Mouse (Mus musculus) hindbrain, postnatal 0 days (tissue): ENCODE data around the gene Atp5d. TPM values are rescaled to one million over a fixed set of nuclear protein-coding genes. Genes with fewer than 3 reads are reported as not detected.
A peak's percentile ranks its signal among the peaks of the same experiment; 100 is the strongest.
"Not testable (repeated sequence)": the region's sequence is repeated elsewhere in the genome, so short reads cannot be mapped to it uniquely, and the experiment has no call there.

ENCODE experiments used
- ATAC-seq: fragments of 200-750 bp; cut with Nextera tagmentation; 2 replicates; pipeline ENCODE4 v1.8.0; 2017; ENCODE audit warnings: mild to moderate bottlenecking, moderate TSS enrichment, moderate library complexity
- DNase-seq: peaks from one replicate; pipeline ENCODE4 v3.0.0-alpha.2; 2015; ENCODE audit warnings: low spot score
- H3K27ac ChIP-seq: fragments of 300-500 bp; sonication (generic); 2 replicates; pipeline ENCODE4 v1.5.1; 2014; ENCODE audit warnings: mild to moderate bottlenecking
- H3K27me3 ChIP-seq: fragments of 300-500 bp; sonication (generic); 2 replicates; pipeline ENCODE4 v1.6.1; 2014; ENCODE audit warnings: low read length, mixed read lengths; ENCODE audit not compliant: insufficient read depth
- H3K36me3 ChIP-seq: fragments of 300-500 bp; sonication (generic); 2 replicates; pipeline ENCODE4 v1.6.1; 2014; ENCODE audit warnings: low read length, mixed read lengths; ENCODE audit not compliant: insufficient read depth
- H3K4me1 ChIP-seq: fragments of 300-500 bp; sonication (generic); 2 replicates; pipeline ENCODE4 v1.6.1; 2014; ENCODE audit warnings: antibody characterized with exemption, low read length, mixed read lengths; ENCODE audit not compliant: insufficient read depth
- H3K4me2 ChIP-seq: fragments of 300-500 bp; sonication (generic); 2 replicates; pipeline ENCODE4 v1.6.1; 2014; ENCODE audit warnings: low read depth, mild to moderate bottlenecking, low read length, moderate library complexity, mixed read lengths
- H3K4me3 ChIP-seq: fragments of 300-500 bp; sonication (generic); 2 replicates; pipeline ENCODE4 v1.5.1; 2014; ENCODE audit warnings: low read length
- H3K9ac ChIP-seq: fragments of 300-500 bp; sonication (generic); replicated peaks from 2 replicates; pipeline ENCODE4 v1.6.1; 2014; ENCODE audit warnings: mild to moderate bottlenecking, low read length, moderate library complexity, mixed read lengths
- H3K9me3 ChIP-seq: fragments of 300-500 bp; sonication (generic); 2 replicates; pipeline ENCODE4 v1.6.1; 2016; ENCODE audit warnings: low read length, mixed read lengths
- CTCF ChIP-seq: IDR thresholded peaks from 2 replicates; pipeline ENCODE4 v1.5.1; 2016; ENCODE audit warnings: antibody characterized with exemption, control low read depth, low read depth
- WGBS: fragments of 180-500 bp; shearing (Covaris S2); extraction: QIAGEN DNeasy Blood & Tissue Kit; methylation state at CpG from one replicate; pipeline ENCODE4 v1.1.7; 2014; 5-methylcytosine and 5-hydroxymethylcytosine counted together
- polyA plus RNA-seq: library from polyadenylated mRNA; unstranded; fragments of >200 nt; fragmentation: Nextera tagmentation; extraction: Ambion mirVana; gene quantifications from 2 replicates; pipeline ENCODE4 v1.2.1, GENCODE M21; 2015
- total RNA-seq: library from RNA; depleted of rRNA; stranded (reverse); fragments of >200 nt; gene quantifications from 2 replicates; pipeline ENCODE4 v1.2.3, GENCODE M21; 2014

Gene Atp5d
- total and polyA plus RNA-seq, 2 experiments from 2014 or later = 303 to 736 TPM

GRCm38 (mm10) chr10:80164161-80164997 lies 25.9 kb downstream of the Atp5d start:
- Histone ChIP-seq H3K27ac (peak overlapping the region; percentile 78), H3K36me3 (no peaks in the 10 kb centered on the region), H3K9me3 (no peaks in the 10 kb centered on the region), H3K4me2 (peak overlapping the region; percentile 73), H3K4me1 (peaks cover 30% of the 10 kb centered on the region), H3K27me3 (no peaks in the 10 kb centered on the region), H3K4me3 (peak overlapping the region; percentile 38), H3K9ac (peak overlapping the region; percentile 60)
- DNase-seq (peak; percentile 44), ATAC-seq (no peak; the same call in 1 of the 2 replicates)
- TF ChIP-seq CTCF = no peak
- WGBS = 9% methylated on average over 43 of the region's 44 CpGs

GRCm38 (mm10) chr10:80164998-80165344 lies 26.5 kb downstream of the Atp5d start:
- Histone ChIP-seq H3K9ac (peak overlapping the region; percentile 60), H3K27ac (peak overlapping the region; percentile 78), H3K4me1 (peaks cover 30% of the 10 kb centered on the region), H3K4me3 (peak overlapping the region; percentile 38), H3K4me2 (peak overlapping the region; percentile 73), H3K36me3 (0 out of 2 replicates have a peak, but pooled peaks cover 2% of the 10 kb centered on the region), H3K27me3 (no peaks in the 10 kb centered on the region), H3K9me3 (no peaks in the 10 kb centered on the region)
- peak; percentile 98 for DNase-seq
- under 1% methylated on average over 17 of the region's 17 CpGs for WGBS
- ATAC-seq = peak; percentile 57
- TF ChIP-seq CTCF = peak; percentile 100

- H3K9ac ChIP-seq = peak within 1 kb of the TSS; percentile 60
- H3K27ac ChIP-seq = peak within 1 kb of the TSS; percentile 100
- H3K4me2 ChIP-seq = peak within 1 kb of the TSS; percentile 73
- H3K4me1 ChIP-seq = peaks cover 25% of the 10 kb centered on the region
- peak within 1 kb of the TSS; percentile 38 for H3K4me3 ChIP-seq
- H3K27me3 ChIP-seq = no peaks in the 10 kb centered on the region
- H3K9me3 ChIP-seq = no peaks in the 10 kb centered on the region
- DNase-seq (peak; percentile 63), ATAC-seq (no peak)
- no peak for TF ChIP-seq CTCF
- 10% methylated on average over 20 of the region's 20 CpGs for whole genome bisulfite sequencing
- H3K36me3 ChIP-seq = peaks cover 7% of the 10 kb centered on the region; the same call in 1 of the 2 replicates
Observed at GRCm38 (mm10) chr10:80165392-80166128, 27.1 kb downstream of the Atp5d start, which contains the start of gene Cirbp. Gene Cirbp, plus strand, starts transcription at chr10:80165985.

GRCm38 (mm10) chr10:80166136-80166535 lies 27.7 kb downstream of the Atp5d start:
- not testable (repeated sequence) for H3K9me3 ChIP-seq, H3K4me3 ChIP-seq, ATAC-seq, H3K27me3 ChIP-seq, DNase-seq, H3K9ac ChIP-seq
- Histone ChIP-seq H3K27ac (peak overlapping the region; percentile 74), H3K4me1 (peaks cover 19% of the 10 kb centered on the region), H3K4me2 (peak overlapping the region; percentile 73), H3K36me3 (peaks cover 11% of the 10 kb centered on the region; the same call in 1 of the 2 replicates)
- 86% methylated on average over 4 of the region's 4 CpGs for WGBS

GRCm38 (mm10) chr10:80167460-80168037 lies 29.1 kb downstream of the Atp5d start:
- Histone ChIP-seq H3K27me3 (no peaks in the 10 kb centered on the region), H3K4me3 (peak overlapping the region; percentile 91), H3K27ac (peak overlapping the region; percentile 100), H3K9me3 (no peaks in the 10 kb centered on the region), H3K36me3 (peaks cover 20% of the 10 kb centered on the region; the same call in 1 of the 2 replicates), H3K4me2 (peak overlapping the region; percentile 64), H3K4me1 (peaks cover 17% of the 10 kb centered on the region), H3K9ac (peak overlapping the region; percentile 99)
- DNase-seq (peak; percentile 100), ATAC-seq (peak; percentile 94)
- TF ChIP-seq CTCF = no peak
- under 1% methylated on average over 55 of the region's 55 CpGs for WGBS

- TF ChIP-seq CTCF = no peak
- peak overlapping the region; percentile 91 for H3K4me3 ChIP-seq
- H3K27ac ChIP-seq = peak overlapping the region; percentile 100
- peak overlapping the region; percentile 64 for H3K4me2 ChIP-seq
- H3K9ac ChIP-seq = peak overlapping the region; percentile 99
- peaks cover 20% of the 10 kb centered on the region; the same call in 1 of the 2 replicates for H3K36me3 ChIP-seq
- ATAC-seq = peak; percentile 37
- H3K4me1 ChIP-seq = peaks cover 17% of the 10 kb centered on the region
- peak; percentile 97 for DNase-seq
- no peaks in the 10 kb centered on the region for H3K9me3 ChIP-seq
- H3K27me3 ChIP-seq = no peaks in the 10 kb centered on the region
- WGBS = under 1% methylated on average over 47 of the region's 48 CpGs
Observed at GRCm38 (mm10) chr10:80168038-80168661, 29.7 kb downstream of the Atp5d start.
